Mouse (Mus musculus): ENCODE data around the gene Prr5l. TPM values are rescaled to one million over a fixed set of nuclear protein-coding genes. Genes with fewer than 3 reads are reported as not detected.

Gene Prr5l
- total and polyA plus RNA-seq, 3 experiments = 0.89 to 3.4 (median 1.4) TPM

DNA sequence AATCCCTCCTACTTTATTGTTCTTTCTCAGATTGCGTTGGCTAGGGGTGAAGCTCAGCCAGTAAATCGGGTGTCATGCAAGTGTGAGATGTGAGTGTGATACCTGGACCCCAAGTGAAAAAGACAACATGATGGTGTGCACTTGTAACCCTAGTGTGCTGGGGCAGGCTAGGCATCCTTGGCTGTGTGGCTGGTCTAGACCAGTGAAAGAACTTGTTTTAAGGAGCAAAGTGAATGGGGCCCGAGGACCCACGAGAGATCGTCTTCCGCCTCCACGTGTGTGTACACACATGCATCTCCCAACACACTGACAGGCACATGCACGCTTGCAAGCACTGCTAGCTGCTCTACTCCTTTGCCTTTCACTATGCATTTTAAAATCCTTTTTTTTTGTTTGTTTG, 6.1 kb upstream of the Prr5l start:
- Histone ChIP-seq H3K4me3 (no peak overlapping the region), H3K27ac (no peak overlapping the region)

GRCm38 (mm10) chr2:101885768-101886438, 3.1 kb upstream of the Prr5l start, which contains the start of gene Commd9:
TSS of gene Commd9 (plus strand) at chr2:101886247.
- 13% methylated on average over 22 of the region's 22 CpGs for WGBS
- Histone ChIP-seq H3K4me1 (ENCODE audit: control insufficient read depth, insufficient read depth, low read length) (peaks cover 1% of the 10 kb centered on the region; the same call in 1 of the 2 replicates), H3K27me3 (ENCODE audit: control insufficient read depth, insufficient read depth, low read length) (no peaks in the 10 kb centered on the region), H3K79me2 (replicated peaks; ENCODE audit: control insufficient read depth, insufficient read depth, low read length) (no peaks in the 10 kb centered on the region), H3K27ac (peak within 1 kb of the TSS; percentile 82), H3K4me3 (peak within 1 kb of the TSS; percentile 84), H3K36me3 (ENCODE audit: control insufficient read depth, insufficient read depth, low read length) (peaks cover 2% of the 10 kb centered on the region; the same call in 1 of the 2 replicates), H3K9ac (ENCODE audit: low read depth, low read length) (peak within 1 kb of the TSS; percentile 77)
- TF ChIP-seq POLR2A (IDR thresholded peaks at IDR 0.05; ENCODE audit: insufficient read depth, low read depth, low read length) (peak; percentile 89), EP300 (IDR thresholded peaks at IDR 0.05; ENCODE audit: insufficient read depth, low read depth, low read length) (peak; percentile 77; the same call in 1 of the 2 replicates), CTCF (IDR thresholded peaks at IDR 0.05) (no peak)
- intact Hi-C loops (cut with DNase I) = loop anchor here (10.0 kb wide), 1 partner anchor 1189 kb away; the partner anchor contains the start of genes Apip and Pdhx
- peak; percentile 94 to 95 for DNase-seq

More for the DNA sequence above, 6.1 kb upstream of the Prr5l start:
- intact Hi-C loops (cut with DNase I) = loop anchor here (10.0 kb wide), 1 partner anchor 1186 kb away; the partner anchor contains the start of genes Apip and Pdhx
- Histone ChIP-seq H3K36me3 (ENCODE audit: control insufficient read depth, insufficient read depth, low read length) (peaks cover 2% of the 10 kb centered on the region; the same call in 1 of the 2 replicates), H3K27me3 (ENCODE audit: control insufficient read depth, insufficient read depth, low read length) (no peaks in the 10 kb centered on the region), H3K4me1 (ENCODE audit: control insufficient read depth, insufficient read depth, low read length) (peaks cover 1% of the 10 kb centered on the region; the same call in 1 of the 2 replicates), H3K79me2 (replicated peaks; ENCODE audit: control insufficient read depth, insufficient read depth, low read length) (no peaks in the 10 kb centered on the region), H3K9ac (ENCODE audit: low read depth, low read length) (no peak overlapping the region)
- no peak for DNase-seq
- TF ChIP-seq POLR2A (IDR thresholded peaks at IDR 0.05; ENCODE audit: insufficient read depth, low read depth, low read length) (no peak), EP300 (IDR thresholded peaks at IDR 0.05; ENCODE audit: insufficient read depth, low read depth, low read length) (no peak), CTCF (IDR thresholded peaks at IDR 0.05) (no peak)
- WGBS = 92% methylated on average over 8 of the region's 8 CpGs

DNA sequence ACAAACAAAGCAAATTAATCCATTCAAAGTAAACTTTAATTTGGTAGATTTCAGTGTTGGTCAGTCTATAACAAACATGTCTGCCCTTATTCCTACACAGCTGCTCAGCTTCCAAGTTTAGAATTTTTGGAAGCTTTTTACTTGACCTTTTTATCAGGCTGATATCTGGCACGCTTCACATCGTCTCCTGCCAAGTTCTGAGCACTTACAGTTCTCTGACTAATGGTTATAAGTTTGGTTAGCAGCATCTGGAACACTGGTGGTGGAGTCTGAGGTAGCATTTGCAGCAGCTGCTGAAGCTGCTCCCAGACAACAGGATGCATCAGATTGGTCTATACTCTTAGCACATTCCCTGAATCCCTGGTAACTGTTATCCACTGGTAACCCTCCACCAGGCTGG, 1.5 kb upstream of the Prr5l start:
- 17% methylated on average over 2 of the region's 2 CpGs for WGBS

GRCm38 (mm10) chr2:101881471-101882162, 1.2 kb downstream of the Prr5l start:
- Histone ChIP-seq H3K36me3 (ENCODE audit: control insufficient read depth, insufficient read depth, low read length) (no peaks in the 10 kb centered on the region), H3K27ac (no peak overlapping the region), H3K4me3 (no peak overlapping the region), H3K9ac (ENCODE audit: low read depth, low read length) (no peak overlapping the region), H3K27me3 (ENCODE audit: control insufficient read depth, insufficient read depth, low read length) (no peaks in the 10 kb centered on the region), H3K79me2 (replicated peaks; ENCODE audit: control insufficient read depth, insufficient read depth, low read length) (no peaks in the 10 kb centered on the region), H3K4me1 (ENCODE audit: control insufficient read depth, insufficient read depth, low read length) (peaks cover 1% of the 10 kb centered on the region; the same call in 1 of the 2 replicates)
- 68% methylated on average over 9 of the region's 9 CpGs for WGBS
- TF ChIP-seq POLR2A (IDR thresholded peaks at IDR 0.05; ENCODE audit: insufficient read depth, low read depth, low read length) = no peak
- TF ChIP-seq CTCF (IDR thresholded peaks at IDR 0.05) = no peak
- TF ChIP-seq EP300 (IDR thresholded peaks at IDR 0.05; ENCODE audit: insufficient read depth, low read depth, low read length) = no peak
- intact Hi-C loops (cut with DNase I) = loop anchor here (10.0 kb wide), 1 partner anchor 1193 kb away; the partner anchor contains the start of genes Apip and Pdhx
- no peak for DNase-seq

More for the DNA sequence above, 1.5 kb upstream of the Prr5l start:
- H3K9ac ChIP-seq (ENCODE audit: low read depth, low read length) = no peak overlapping the region
- H3K27me3 ChIP-seq (ENCODE audit: control insufficient read depth, insufficient read depth, low read length) = no peaks in the 10 kb centered on the region
- peaks cover 1% of the 10 kb centered on the region; the same call in 1 of the 2 replicates for H3K4me1 ChIP-seq (ENCODE audit: control insufficient read depth, insufficient read depth, low read length)
- no peak for TF ChIP-seq EP300 (IDR thresholded peaks at IDR 0.05; ENCODE audit: insufficient read depth, low read depth, low read length)
- no peak for TF ChIP-seq CTCF (IDR thresholded peaks at IDR 0.05)
- TF ChIP-seq POLR2A (IDR thresholded peaks at IDR 0.05; ENCODE audit: insufficient read depth, low read depth, low read length) = no peak
- intact Hi-C loops (cut with DNase I) = loop anchor here (10.0 kb wide), 1 partner anchor 1191 kb away; the partner anchor contains the start of genes Apip and Pdhx
- no peaks in the 10 kb centered on the region for H3K79me2 ChIP-seq (replicated peaks; ENCODE audit: control insufficient read depth, insufficient read depth, low read length)
- no peak for DNase-seq
- peaks cover 2% of the 10 kb centered on the region; the same call in 1 of the 2 replicates for H3K36me3 ChIP-seq (ENCODE audit: control insufficient read depth, insufficient read depth, low read length)
- H3K4me3 ChIP-seq = no peak overlapping the region
- H3K27ac ChIP-seq = no peak overlapping the region

DNA sequence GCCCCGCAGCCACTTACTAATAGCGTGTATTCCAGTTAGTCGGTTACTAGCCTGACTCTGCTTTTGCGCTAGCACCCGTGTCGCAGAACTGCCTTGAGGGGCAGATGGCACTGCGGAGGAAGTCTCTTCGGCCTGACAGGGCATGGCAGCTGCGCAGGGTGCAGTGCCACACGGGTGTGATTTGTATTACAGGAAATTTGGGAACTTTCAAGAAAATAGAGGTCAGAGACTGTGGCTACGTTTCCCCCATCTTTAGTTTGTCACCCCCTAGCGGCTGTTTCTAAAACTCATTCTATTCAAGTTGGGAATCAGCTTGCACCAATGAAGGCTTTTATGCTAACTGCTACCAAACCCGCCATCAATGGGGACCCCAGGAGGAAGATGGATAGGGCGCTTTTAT, 11.6 kb downstream of the Prr5l start:
- H3K79me2 ChIP-seq (replicated peaks; ENCODE audit: control insufficient read depth, insufficient read depth, low read length) = no peaks in the 10 kb centered on the region
- peak; percentile 16 to 39 for DNase-seq
- H3K9ac ChIP-seq (ENCODE audit: low read depth, low read length) = peak overlapping the region; percentile 28
- no peak overlapping the region for H3K27ac ChIP-seq
- no peaks in the 10 kb centered on the region for H3K27me3 ChIP-seq (ENCODE audit: control insufficient read depth, insufficient read depth, low read length)
- 0 out of 2 replicates have a peak overlapping the region, but pooled peaks have one; percentile 24 for H3K4me3 ChIP-seq
- intact Hi-C loops (cut with DNase I) = loop anchor here (1.0 to 2.0 kb wide), 3 partner anchors 164 to 206 kb away; no protein-coding TSS in a partner anchor
- H3K36me3 ChIP-seq (ENCODE audit: control insufficient read depth, insufficient read depth, low read length) = no peaks in the 10 kb centered on the region
- TF ChIP-seq POLR2A (IDR thresholded peaks at IDR 0.05; ENCODE audit: insufficient read depth, low read depth, low read length) (no peak), EP300 (IDR thresholded peaks at IDR 0.05; ENCODE audit: insufficient read depth, low read depth, low read length) (no peak), CTCF (IDR thresholded peaks at IDR 0.05) (peak; percentile 82)
- 19% methylated on average over 14 of the region's 14 CpGs for whole genome bisulfite sequencing
- no peaks in the 10 kb centered on the region for H3K4me1 ChIP-seq (ENCODE audit: control insufficient read depth, insufficient read depth, low read length)

All from heart, adult 2 months (tissue).